Mouse (Mus musculus) midbrain, embryonic 14.5 days (tissue): ENCODE results near the gene Sem1. TPM values are rescaled to one million over a fixed set of nuclear protein-coding genes. Genes with fewer than 3 reads are reported as not detected.
"Not testable (repeated sequence)": the region's sequence is repeated elsewhere in the genome, so short reads cannot be mapped to it uniquely, and the experiment has no call there.

ENCODE experiments used
- ATAC-seq: fragments of 200-750 bp; cut with Nextera tagmentation; 2 replicates; pipeline ENCODE4 v1.8.0; 2017; ENCODE audit warnings: moderate number of reproducible peaks, moderate library complexity; ENCODE audit not compliant: low FRiP score, low TSS enrichment
- DNase-seq: peaks from one replicate; pipeline ENCODE4 v3.0.0-alpha.2; 2015
- H3K27ac ChIP-seq: fragments of 300-500 bp; sonication (generic); replicated peaks from 2 replicates; pipeline ENCODE4 v1.5.1; 2014; ENCODE audit warnings: mild to moderate bottlenecking, low read depth, low read length, moderate library complexity
- H3K27me3 ChIP-seq: fragments of 300-500 bp; sonication (generic); 2 replicates; pipeline ENCODE4 v1.6.1; 2014; ENCODE audit warnings: low read length, control low read depth, mixed read lengths; ENCODE audit not compliant: control insufficient read depth, insufficient read depth
- H3K36me3 ChIP-seq: fragments of 300-500 bp; sonication (generic); 2 replicates; pipeline ENCODE4 v1.6.1; 2014; ENCODE audit warnings: low read length, control low read depth; ENCODE audit not compliant: control insufficient read depth, insufficient read depth
- H3K4me1 ChIP-seq: fragments of 300-500 bp; sonication (generic); 2 replicates; pipeline ENCODE4 v1.6.1; 2014; ENCODE audit warnings: mild to moderate bottlenecking, antibody characterized with exemption, low read length, control low read depth; ENCODE audit not compliant: control insufficient read depth, insufficient read depth
- H3K4me2 ChIP-seq: fragments of 300-500 bp; sonication (generic); 2 replicates; pipeline ENCODE4 v1.6.1; 2014; ENCODE audit warnings: mild to moderate bottlenecking, low read length, moderate library complexity
- H3K4me3 ChIP-seq: fragments of 300-500 bp; sonication (generic); replicated peaks from 2 replicates; pipeline ENCODE4 v1.5.1; 2014; ENCODE audit warnings: low read depth, low read length
- H3K9ac ChIP-seq: fragments of 300-500 bp; sonication (generic); replicated peaks from 2 replicates; pipeline ENCODE4 v1.6.1; 2014; ENCODE audit warnings: mild to moderate bottlenecking, low read length, moderate library complexity
- H3K9me3 ChIP-seq: fragments of 300-500 bp; sonication (generic); 2 replicates; pipeline ENCODE4 v1.6.1; 2016; ENCODE audit warnings: low read length, control low read depth, mixed read lengths; ENCODE audit not compliant: control insufficient read depth
- WGBS: fragments of 180-500 bp; shearing (Covaris S2); extraction: QIAGEN DNeasy Blood & Tissue Kit; methylation state at CpG from one replicate; pipeline ENCODE4 v1.1.7; 2014; 5-methylcytosine and 5-hydroxymethylcytosine counted together
- polyA plus RNA-seq: library from polyadenylated mRNA; unstranded; fragments of >200 nt; fragmentation: Nextera tagmentation; extraction: Ambion mirVana; gene quantifications from 2 replicates; pipeline ENCODE4 v1.2.1, GENCODE M21; 2014

Sem1 gene
- polyA plus RNA-seq, 1 experiment from 2014 or later, result 146 TPM

GRCm38 (mm10) chr6:6542133-6542532 lies 36.3 kb downstream of the Sem1 start:
- Histone ChIP-seq H3K9ac (no peak overlapping the region), H3K9me3 (no peaks in the 10 kb centered on the region), H3K36me3 (no peaks in the 10 kb centered on the region), H3K4me1 (no peaks in the 10 kb centered on the region), H3K4me3 (no peak overlapping the region), H3K27me3 (no peaks in the 10 kb centered on the region), H3K4me2 (no peak overlapping the region), H3K27ac (no peak overlapping the region)
- ATAC-seq, result no peak
- DNase-seq, result no peak

GRCm38 (mm10) chr6:6536781-6537466 lies 41.5 kb downstream of the Sem1 start:
- peak; percentile 7 for DNase-seq
- Histone ChIP-seq H3K4me1 (no peaks in the 10 kb centered on the region), H3K4me3 (no peak overlapping the region), H3K27ac (no peak overlapping the region), H3K27me3 (no peaks in the 10 kb centered on the region), H3K4me2 (no peak overlapping the region), H3K9me3 (no peaks in the 10 kb centered on the region), H3K9ac (no peak overlapping the region), H3K36me3 (no peaks in the 10 kb centered on the region)
- WGBS, result 28% methylated on average over 5 of the region's 5 CpGs
- ATAC-seq, result no peak

GRCm38 (mm10) chr6:6536359-6536758 lies 42.1 kb downstream of the Sem1 start:
- not testable (repeated sequence) for H3K4me2 ChIP-seq, H3K9ac ChIP-seq, H3K4me3 ChIP-seq, ATAC-seq, H3K4me1 ChIP-seq, H3K36me3 ChIP-seq, H3K27ac ChIP-seq, H3K9me3 ChIP-seq, H3K27me3 ChIP-seq, DNase-seq
- WGBS, result 72% methylated on average over 4 of the region's 5 CpGs
